Mouse (Mus musculus): ENCODE data around the gene Gm5105.

Gene Gm5105

GRCm38 (mm10) chr3:137999224-137999790, 67.9 kb downstream of the Gm5105 start:
- in situ Hi-C loops (cut with MboI; ENCODE audit: low pct_unique_long_range_greater_than_20kb in 1 of 2, low sequenced_read_pairs in 2 of 2, unreplicated experiment in 1 of 2), result loop anchor here in 1 of 2 experiments (10.0 kb wide), 1 partner anchor 145 kb away; the partner anchor contains the start of genes Mttp and Trmt10a

Measured in mouse embryonic stem cell (cell line).